Mouse (Mus musculus): ENCODE measurements at regions not wholly inside any gene's neighbourhood (a gene's known extent, or its start where the extent isn't known, plus 50 kb on each side); places are given as distances from the start of the nearest gene placed in this dataset.

GRCm38 (mm10) chr3:130936336-130936735, 173.9 kb upstream of the Lef1 start:
- WGBS = 38% methylated on average over 7 of the region's 7 CpGs
- Histone ChIP-seq H3K27me3 (replicated peaks; ENCODE audit: control insufficient read depth, insufficient read depth, low read length) (no peaks in the 10 kb centered on the region), H3K27ac (ENCODE audit: low read depth, low read length) (no peak overlapping the region), H3K9ac (ENCODE audit: low read depth, low read length) (no peak overlapping the region), H3K36me3 (ENCODE audit: control insufficient read depth, insufficient read depth, low read length) (no peaks in the 10 kb centered on the region), H3K4me2 (ENCODE audit: low read length) (no peak overlapping the region), H3K4me3 (ENCODE audit: low read length) (no peak overlapping the region), H3K4me1 (ENCODE audit: control insufficient read depth, insufficient read depth, low read depth, low read length) (no peaks in the 10 kb centered on the region), H3K9me3 (ENCODE audit: control insufficient read depth, low read length) (no peaks in the 10 kb centered on the region)
- no peak for ATAC-seq

GRCm38 (mm10) chr3:130935926-130936315, 174.3 kb upstream of the Lef1 start:
- no peak overlapping the region for H3K9ac ChIP-seq (ENCODE audit: low read depth, low read length)
- H3K4me3 ChIP-seq (ENCODE audit: low read length) = no peak overlapping the region
- H3K27me3 ChIP-seq (replicated peaks; ENCODE audit: control insufficient read depth, insufficient read depth, low read length) = no peaks in the 10 kb centered on the region
- no peaks in the 10 kb centered on the region for H3K36me3 ChIP-seq (ENCODE audit: control insufficient read depth, insufficient read depth, low read length)
- no peak for ATAC-seq
- H3K9me3 ChIP-seq (ENCODE audit: control insufficient read depth, low read length) = no peaks in the 10 kb centered on the region
- no peaks in the 10 kb centered on the region for H3K4me1 ChIP-seq (ENCODE audit: control insufficient read depth, insufficient read depth, low read depth, low read length)
- 80% methylated on average over 11 of the region's 11 CpGs for WGBS
- no peak overlapping the region for H3K27ac ChIP-seq (ENCODE audit: low read depth, low read length)
- H3K4me2 ChIP-seq (ENCODE audit: low read length) = no peak overlapping the region

- no peaks in the 10 kb centered on the region for H3K27me3 ChIP-seq (replicated peaks; ENCODE audit: control insufficient read depth, insufficient read depth, low read length)
- H3K9ac ChIP-seq (ENCODE audit: low read depth, low read length) = no peak overlapping the region
- H3K4me1 ChIP-seq (ENCODE audit: control insufficient read depth, insufficient read depth, low read depth, low read length) = no peaks in the 10 kb centered on the region
- no peak overlapping the region for H3K27ac ChIP-seq (ENCODE audit: low read depth, low read length)
- 69% methylated on average over 8 of the region's 8 CpGs for WGBS
- no peaks in the 10 kb centered on the region for H3K36me3 ChIP-seq (ENCODE audit: control insufficient read depth, insufficient read depth, low read length)
- H3K9me3 ChIP-seq (ENCODE audit: control insufficient read depth, low read length) = no peaks in the 10 kb centered on the region
- ATAC-seq = no peak
- H3K4me2 ChIP-seq (ENCODE audit: low read length) = no peak overlapping the region
- no peak overlapping the region for H3K4me3 ChIP-seq (ENCODE audit: low read length)
Observed at GRCm38 (mm10) chr3:130935302-130935925, 174.9 kb upstream of the Lef1 start.

GRCm38 (mm10) chr3:130932723-130933122, 177.5 kb upstream of the Lef1 start:
- no peaks in the 10 kb centered on the region for H3K36me3 ChIP-seq (ENCODE audit: control insufficient read depth, insufficient read depth, low read length)
- H3K27me3 ChIP-seq (replicated peaks; ENCODE audit: control insufficient read depth, insufficient read depth, low read length) = no peaks in the 10 kb centered on the region
- no peaks in the 10 kb centered on the region for H3K9me3 ChIP-seq (ENCODE audit: control insufficient read depth, low read length)
- no peaks in the 10 kb centered on the region for H3K4me1 ChIP-seq (ENCODE audit: control insufficient read depth, insufficient read depth, low read depth, low read length)
- no peak overlapping the region for H3K9ac ChIP-seq (ENCODE audit: low read depth, low read length)
- ATAC-seq = no peak
- H3K4me2 ChIP-seq (ENCODE audit: low read length) = no peak overlapping the region
- H3K4me3 ChIP-seq (ENCODE audit: low read length) = no peak overlapping the region
- H3K27ac ChIP-seq (ENCODE audit: low read depth, low read length) = no peak overlapping the region
- WGBS = 77% methylated on average over 6 of the region's 6 CpGs

- ATAC-seq = no peak
- H3K27ac ChIP-seq (ENCODE audit: low read depth, low read length) = no peak overlapping the region
Observed at GRCm38 (mm10) chr3:130932226-130932625, 178.0 kb upstream of the Lef1 start.

GRCm38 (mm10) chr3:130925000-130925399, 185.3 kb upstream of the Lef1 start:
- no peak for ATAC-seq
- Histone ChIP-seq H3K4me2 (ENCODE audit: low read length) (no peak overlapping the region), H3K27me3 (replicated peaks; ENCODE audit: control insufficient read depth, insufficient read depth, low read length) (no peaks in the 10 kb centered on the region), H3K27ac (ENCODE audit: low read depth, low read length) (no peak overlapping the region), H3K9ac (ENCODE audit: low read depth, low read length) (no peak overlapping the region), H3K4me3 (ENCODE audit: low read length) (no peak overlapping the region), H3K4me1 (ENCODE audit: control insufficient read depth, insufficient read depth, low read depth, low read length) (peaks cover 5% of the 10 kb centered on the region; the same call in 1 of the 2 replicates), H3K9me3 (ENCODE audit: control insufficient read depth, low read length) (no peaks in the 10 kb centered on the region), H3K36me3 (ENCODE audit: control insufficient read depth, insufficient read depth, low read length) (no peaks in the 10 kb centered on the region)
- WGBS = 65% methylated on average over 5 of the region's 5 CpGs

More at GRCm38 (mm10) chr3:130932226-130932625, 178.0 kb upstream of the Lef1 start:
- Histone ChIP-seq H3K4me3 (ENCODE audit: low read length) (no peak overlapping the region), H3K4me2 (ENCODE audit: low read length) (no peak overlapping the region), H3K27me3 (replicated peaks; ENCODE audit: control insufficient read depth, insufficient read depth, low read length) (no peaks in the 10 kb centered on the region), H3K9me3 (ENCODE audit: control insufficient read depth, low read length) (no peaks in the 10 kb centered on the region), H3K4me1 (ENCODE audit: control insufficient read depth, insufficient read depth, low read depth, low read length) (no peaks in the 10 kb centered on the region), H3K9ac (ENCODE audit: low read depth, low read length) (no peak overlapping the region), H3K36me3 (ENCODE audit: control insufficient read depth, insufficient read depth, low read length) (no peaks in the 10 kb centered on the region)
- 92% methylated on average over 5 of the region's 5 CpGs for WGBS

- Histone ChIP-seq H3K4me1 (ENCODE audit: control insufficient read depth, insufficient read depth, low read depth, low read length) (peaks cover 5% of the 10 kb centered on the region; the same call in 1 of the 2 replicates), H3K27me3 (replicated peaks; ENCODE audit: control insufficient read depth, insufficient read depth, low read length) (no peaks in the 10 kb centered on the region), H3K27ac (ENCODE audit: low read depth, low read length) (no peak overlapping the region), H3K9ac (ENCODE audit: low read depth, low read length) (peak overlapping the region; percentile 35), H3K4me3 (ENCODE audit: low read length) (peak overlapping the region; percentile 15; the same call in 1 of the 2 replicates), H3K4me2 (ENCODE audit: low read length) (peak overlapping the region; percentile 46), H3K9me3 (ENCODE audit: control insufficient read depth, low read length) (no peaks in the 10 kb centered on the region), H3K36me3 (ENCODE audit: control insufficient read depth, insufficient read depth, low read length) (no peaks in the 10 kb centered on the region)
- WGBS = 24% methylated on average over 8 of the region's 8 CpGs
- ATAC-seq = no peak
Observed at GRCm38 (mm10) chr3:130923615-130923958, 186.7 kb upstream of the Lef1 start.

- Histone ChIP-seq H3K9me3 (ENCODE audit: control insufficient read depth, low read length) (no peaks in the 10 kb centered on the region), H3K27ac (ENCODE audit: low read depth, low read length) (no peak overlapping the region), H3K36me3 (ENCODE audit: control insufficient read depth, insufficient read depth, low read length) (no peaks in the 10 kb centered on the region), H3K27me3 (replicated peaks; ENCODE audit: control insufficient read depth, insufficient read depth, low read length) (no peaks in the 10 kb centered on the region), H3K4me1 (ENCODE audit: control insufficient read depth, insufficient read depth, low read depth, low read length) (peaks cover 5% of the 10 kb centered on the region; the same call in 1 of the 2 replicates), H3K4me3 (ENCODE audit: low read length) (peak overlapping the region; percentile 15; the same call in 1 of the 2 replicates), H3K4me2 (ENCODE audit: low read length) (peak overlapping the region; percentile 46), H3K9ac (ENCODE audit: low read depth, low read length) (peak overlapping the region; percentile 35)
- WGBS = 21% methylated on average over 23 of the region's 23 CpGs
- ATAC-seq = no peak
Observed at GRCm38 (mm10) chr3:130922812-130923614, 187.3 kb upstream of the Lef1 start.

GRCm38 (mm10) chr3:130921621-130922245, 188.5 kb upstream of the Lef1 start:
- no peaks in the 10 kb centered on the region for H3K27me3 ChIP-seq (replicated peaks; ENCODE audit: control insufficient read depth, insufficient read depth, low read length)
- WGBS = 80% methylated on average over 9 of the region's 9 CpGs
- H3K4me2 ChIP-seq (ENCODE audit: low read length) = no peak overlapping the region
- H3K4me1 ChIP-seq (ENCODE audit: control insufficient read depth, insufficient read depth, low read depth, low read length) = peaks cover 5% of the 10 kb centered on the region; the same call in 1 of the 2 replicates
- H3K27ac ChIP-seq (ENCODE audit: low read depth, low read length) = no peak overlapping the region
- no peaks in the 10 kb centered on the region for H3K9me3 ChIP-seq (ENCODE audit: control insufficient read depth, low read length)
- no peak overlapping the region for H3K9ac ChIP-seq (ENCODE audit: low read depth, low read length)
- no peaks in the 10 kb centered on the region for H3K36me3 ChIP-seq (ENCODE audit: control insufficient read depth, insufficient read depth, low read length)
- no peak; the same call in 1 of the 2 replicates for ATAC-seq
- H3K4me3 ChIP-seq (ENCODE audit: low read length) = no peak overlapping the region
